Comparison of ENCODE assay signal across 7 mouse cellular contexts in the genomic region with DNA sequence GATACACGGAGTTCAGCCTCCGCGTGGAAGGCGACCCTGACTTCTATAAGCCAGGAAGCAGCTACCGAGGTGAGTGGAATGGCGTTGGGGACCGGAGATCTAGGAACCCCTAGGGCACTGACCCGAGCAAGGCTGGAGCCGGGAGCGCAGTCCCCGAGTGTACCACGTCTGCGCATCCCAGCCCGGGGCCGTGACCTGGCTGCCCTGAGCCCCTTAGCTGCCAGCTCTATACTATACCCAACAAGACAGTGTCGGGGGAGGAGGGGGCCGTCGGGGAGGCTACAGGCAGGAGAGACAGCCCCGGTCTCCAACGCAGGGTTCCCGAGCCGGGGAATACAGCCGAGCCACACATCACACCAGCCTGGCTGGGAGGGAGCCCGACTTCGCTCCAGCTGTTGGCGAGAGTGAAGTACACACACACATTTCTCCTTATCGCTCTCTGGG. TPM values are rescaled to one million over a fixed set of nuclear protein-coding genes. Genes with fewer than 3 reads are reported as not detected.
DNase-seq lines count a peak whose midpoint lies in the region; ATAC-seq lines count a peak whose summit lies in the region.

No protein-coding gene starts in this region.

- DNase-seq in right cerebral cortex, adult 18-20 months: peak; percentile 9
- no peak for DNase-seq in right cerebral cortex, postnatal 25 days
- DNase-seq in cerebellum, postnatal 14 days: peak; percentile 59 to 63
- no peak for DNase-seq in spleen, postnatal 4 days (ENCODE audit: low spot score in 2 of 2)

- H3K4me1 ChIP-seq in heart, embryonic 12.5 days (replicated peaks): peaks cover 37% of the 10 kb centered on the region
- H3K4me1 ChIP-seq in limb, embryonic 12.5 days (replicated peaks): peaks cover 19% of the 10 kb centered on the region; the same call in 1 of the 2 replicates
- H3K4me1 ChIP-seq in neural tube, embryonic 15.5 days: peaks cover 33% of the 10 kb centered on the region

- no peaks in the 10 kb centered on the region; the same call in 1 of the 2 replicates for H3K36me3 ChIP-seq in heart, embryonic 12.5 days
- H3K36me3 ChIP-seq in limb, embryonic 12.5 days: no peaks in the 10 kb centered on the region
- H3K36me3 ChIP-seq in neural tube, embryonic 15.5 days: 0 out of 2 replicates have a peak, but pooled peaks cover 2% of the 10 kb centered on the region

- peak; percentile 60 for ATAC-seq in heart, embryonic 12.5 days (ENCODE audit: insufficient number of reproducible peaks, low FRiP score)
- peak; percentile 60 for ATAC-seq in limb, embryonic 12.5 days (ENCODE audit: insufficient number of reproducible peaks, insufficient read depth, low FRiP score, low TSS enrichment, low read depth)
- ATAC-seq in neural tube, embryonic 15.5 days (ENCODE audit: low FRiP score): peak; percentile 60

- 1% methylated on average over 27 of the region's 27 CpGs for WGBS in heart, embryonic 12.5 days
- whole genome bisulfite sequencing in limb, embryonic 12.5 days: under 1% methylated on average over 27 of the region's 27 CpGs
- WGBS in neural tube, embryonic 15.5 days: 0% methylated on average over 27 of the region's 27 CpGs

- H3K9ac ChIP-seq in heart, embryonic 12.5 days: peak overlapping the region; percentile 81
- H3K9ac ChIP-seq in limb, embryonic 12.5 days (replicated peaks): peak overlapping the region; percentile 60
- peak overlapping the region; percentile 69 for H3K9ac ChIP-seq in neural tube, embryonic 15.5 days (replicated peaks)

- peak overlapping the region; percentile 72 for H3K4me3 ChIP-seq in heart, embryonic 12.5 days
- peak overlapping the region; percentile 57 for H3K4me3 ChIP-seq in limb, embryonic 12.5 days (replicated peaks)
- peak overlapping the region; percentile 62 for H3K4me3 ChIP-seq in neural tube, embryonic 15.5 days (replicated peaks)

- peak overlapping the region; percentile 90 for H3K4me2 ChIP-seq in heart, embryonic 12.5 days
- peak overlapping the region; percentile 98 for H3K4me2 ChIP-seq in limb, embryonic 12.5 days
- peak overlapping the region; percentile 99 for H3K4me2 ChIP-seq in neural tube, embryonic 15.5 days

- peak overlapping the region; percentile 88 for H3K27ac ChIP-seq in heart, embryonic 12.5 days (ENCODE audit: poor library complexity, severe bottlenecking)
- no peak overlapping the region for H3K27ac ChIP-seq in limb, embryonic 12.5 days
- peak overlapping the region; percentile 74 for H3K27ac ChIP-seq in neural tube, embryonic 15.5 days (replicated peaks)

- H3K27me3 ChIP-seq in heart, embryonic 12.5 days (replicated peaks): no peaks in the 10 kb centered on the region
- peaks cover 50% of the 10 kb centered on the region for H3K27me3 ChIP-seq in limb, embryonic 12.5 days
- peaks cover 31% of the 10 kb centered on the region for H3K27me3 ChIP-seq in neural tube, embryonic 15.5 days (replicated peaks)

- 0 out of 2 replicates have a peak, but pooled peaks cover 6% of the 10 kb centered on the region for H3K9me3 ChIP-seq in heart, embryonic 12.5 days (replicated peaks)
- H3K9me3 ChIP-seq in limb, embryonic 12.5 days: peaks cover 6% of the 10 kb centered on the region
- no peaks in the 10 kb centered on the region for H3K9me3 ChIP-seq in neural tube, embryonic 15.5 days (replicated peaks)

RNA-seq across cellular contexts. Expression of gene Spon1, which starts 0.7 kb away (rescaled TPM):
- 98.7 and 99.8 TPM in 2 replicates for polyA plus RNA-seq in heart, embryonic 12.5 days (2016; fragmentation: Nextera tagmentation; extraction: Ambion mirVana)
- 4.7 and 4.9 TPM in 2 replicates for polyA plus RNA-seq in limb, embryonic 12.5 days (2016; fragmentation: Nextera tagmentation; extraction: Ambion mirVana)
- 68.8 and 75.3 TPM in 2 replicates for polyA plus RNA-seq in neural tube, embryonic 15.5 days (2015; fragmentation: Nextera tagmentation; extraction: Ambion mirVana)

Comparison
In these comparisons a context has a peak if more than half of its experiments do, and no peak if none do; other contexts are left out.
1. DNase-seq: peak in right cerebral cortex, adult 18-20 months (single experiment) and cerebellum, postnatal 14 days (2 of 2); none in right cerebral cortex, postnatal 25 days (single experiment) and spleen, postnatal 4 days (0 of 2).
2. RNA of gene Spon1, which starts 0.7 kb away (polyA plus RNA-seq): 98.7 to 99.8 TPM in heart, embryonic 12.5 days and 68.8 to 75.3 TPM in neural tube, embryonic 15.5 days; 4.7 to 4.9 TPM in limb, embryonic 12.5 days; every median in the first group is over 10 times any median in the second.
3. Peak in every context shown above with its lines, with median percentiles within 50 percentile points of each other: ATAC-seq, H3K4me2 ChIP-seq, H3K4me3 ChIP-seq and H3K9ac ChIP-seq.